ENCODE assay signal across 8 mouse cellular contexts in the genomic region with DNA sequence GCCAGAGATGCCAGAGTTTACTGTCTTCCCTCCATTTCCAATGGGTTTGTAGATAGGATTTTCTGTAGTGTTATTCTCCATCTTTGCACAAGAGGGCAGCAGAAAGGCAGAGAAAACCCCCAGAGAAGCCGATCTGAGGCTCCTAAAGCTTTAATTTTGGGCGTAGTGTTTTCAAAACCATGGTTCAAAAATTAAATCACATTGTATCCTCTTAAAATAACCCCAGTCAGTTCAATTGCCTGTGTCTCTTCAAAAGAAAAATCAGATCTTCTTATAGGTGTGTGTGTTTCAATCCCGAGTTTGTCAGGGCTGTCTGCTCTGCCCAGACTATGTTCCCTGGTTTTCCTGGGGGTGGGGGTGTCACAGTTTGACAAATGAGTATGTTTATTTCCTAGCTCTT. TPM values are rescaled to one million over a fixed set of nuclear protein-coding genes. Genes with fewer than 3 reads are reported as not detected.
DNase-seq lines count a peak whose midpoint lies in the region; ATAC-seq lines count a peak whose summit lies in the region.

No protein-coding gene starts in this region.

- no peaks in the 10 kb centered on the region for H3K36me3 ChIP-seq in forebrain, embryonic 10.5 days (replicated peaks)
- H3K36me3 ChIP-seq in liver, embryonic 15.5 days (replicated peaks) = no peaks in the 10 kb centered on the region
- no peaks in the 10 kb centered on the region for H3K36me3 ChIP-seq in neural tube, embryonic 14.5 days (ENCODE audit: control insufficient read depth, insufficient read depth, low read length)

- H3K9ac ChIP-seq in liver, embryonic 15.5 days = no peak overlapping the region
- no peak overlapping the region; the same call in 1 of the 2 replicates for H3K9ac ChIP-seq in neural tube, embryonic 14.5 days (replicated peaks; ENCODE audit: low read depth, low read length)

- no peaks in the 10 kb centered on the region for H3K27me3 ChIP-seq in forebrain, embryonic 10.5 days (ENCODE audit: poor library complexity, severe bottlenecking)
- H3K27me3 ChIP-seq in liver, embryonic 15.5 days = no peaks in the 10 kb centered on the region
- H3K27me3 ChIP-seq in neural tube, embryonic 14.5 days (ENCODE audit: control insufficient read depth, insufficient read depth, low read length) = no peaks in the 10 kb centered on the region

- H3K27ac ChIP-seq in forebrain, embryonic 10.5 days = peak overlapping the region; percentile 88
- no peak overlapping the region for H3K27ac ChIP-seq in liver, embryonic 15.5 days (replicated peaks)
- H3K27ac ChIP-seq in neural tube, embryonic 14.5 days (ENCODE audit: low read depth, low read length) = peak overlapping the region; percentile 80

- WGBS in forebrain, embryonic 10.5 days = 0% methylated on average over 3 of the region's 3 CpGs
- 0% methylated on average over 3 of the region's 3 CpGs for WGBS in liver, embryonic 15.5 days (ENCODE audit: insufficient replicate concordance)
- WGBS in neural tube, embryonic 14.5 days = 0% methylated on average over 3 of the region's 3 CpGs

- no peak for ATAC-seq in liver, embryonic 15.5 days (ENCODE audit: insufficient read depth)
- peak; percentile 50 for ATAC-seq in neural tube, embryonic 14.5 days (ENCODE audit: low read depth)

- peak; percentile 45 for DNase-seq in layer of hippocampus, adult 11-12 months (ENCODE audit: low spot score)
- no peak for DNase-seq in layer of hippocampus, adult 9-10 months (ENCODE audit: low spot score)
- DNase-seq in T-cell, adult 2 months (ENCODE audit: low spot score) = peak; percentile 12
- DNase-seq in forebrain, embryonic 10.5 days (ENCODE audit: extremely low spot score, low spot score) = no peak
- DNase-seq in hindlimb bud, embryonic 11.5 days (ENCODE audit: extremely low spot score, low read depth, low spot score) = peak; percentile 73
- no peak for DNase-seq in spleen, postnatal 4 days (ENCODE audit: low spot score in 2 of 2)

- peak overlapping the region; percentile 49 for H3K4me3 ChIP-seq in forebrain, embryonic 10.5 days
- H3K4me3 ChIP-seq in liver, embryonic 15.5 days (replicated peaks) = peak overlapping the region; percentile 17; the same call in 1 of the 2 replicates
- H3K4me3 ChIP-seq in neural tube, embryonic 14.5 days (ENCODE audit: low read depth, low read length) = peak overlapping the region; percentile 20; the same call in 1 of the 2 replicates

- H3K4me1 ChIP-seq in forebrain, embryonic 10.5 days = peaks cover 42% of the 10 kb centered on the region
- no peaks in the 10 kb centered on the region for H3K4me1 ChIP-seq in liver, embryonic 15.5 days (replicated peaks)
- peaks cover 7% of the 10 kb centered on the region for H3K4me1 ChIP-seq in neural tube, embryonic 14.5 days (ENCODE audit: control insufficient read depth, insufficient read depth, low read length)

- peaks cover 9% of the 10 kb centered on the region; the same call in 1 of the 2 replicates for H3K9me3 ChIP-seq in forebrain, embryonic 10.5 days
- no peaks in the 10 kb centered on the region for H3K9me3 ChIP-seq in liver, embryonic 15.5 days (replicated peaks)
- H3K9me3 ChIP-seq in neural tube, embryonic 14.5 days (ENCODE audit: control insufficient read depth, low read length) = no peaks in the 10 kb centered on the region

- H3K4me2 ChIP-seq in liver, embryonic 15.5 days = peak overlapping the region; percentile 55
- peak overlapping the region; percentile 53 for H3K4me2 ChIP-seq in neural tube, embryonic 14.5 days (ENCODE audit: low read depth, low read length)

RNA-seq across cellular contexts. Expression of a gene that starts 49.9 kb away (rescaled TPM):
- polyA plus RNA-seq in forebrain, embryonic 10.5 days (2016; fragmentation: Nextera tagmentation; extraction: Ambion mirVana) = 0.71 and 0.78 TPM in 2 replicates
- polyA plus RNA-seq in liver, embryonic 15.5 days (2015; fragmentation: Nextera tagmentation; extraction: Ambion mirVana) = 0.07 TPM in 1 of 2 replicates, not detected in the other
- 0.79 and 2.3 TPM in 2 replicates for polyA plus RNA-seq in neural tube, embryonic 14.5 days (2014; fragmentation: Nextera tagmentation; extraction: Ambion mirVana)

Comparison
In these comparisons a context has a peak if more than half of its experiments do, and no peak if none do; other contexts are left out.
1. DNase-seq: peak in layer of hippocampus, adult 11-12 months (single experiment), T-cell, adult 2 months (single experiment) and hindlimb bud, embryonic 11.5 days (single experiment); none in layer of hippocampus, adult 9-10 months (single experiment), forebrain, embryonic 10.5 days (single experiment) and spleen, postnatal 4 days (0 of 2).
2. Peak in every context shown above with its lines, with median percentiles within 50 percentile points of each other: H3K4me3 ChIP-seq.